Mouse (Mus musculus): ENCODE results near the gene Ppp1r16b. TPM values are rescaled to one million over a fixed set of nuclear protein-coding genes. Genes with fewer than 3 reads are reported as not detected.

The Ppp1r16b gene
- polyA plus RNA-seq, 2 experiments, result 1.4 to 4.1 TPM

DNA sequence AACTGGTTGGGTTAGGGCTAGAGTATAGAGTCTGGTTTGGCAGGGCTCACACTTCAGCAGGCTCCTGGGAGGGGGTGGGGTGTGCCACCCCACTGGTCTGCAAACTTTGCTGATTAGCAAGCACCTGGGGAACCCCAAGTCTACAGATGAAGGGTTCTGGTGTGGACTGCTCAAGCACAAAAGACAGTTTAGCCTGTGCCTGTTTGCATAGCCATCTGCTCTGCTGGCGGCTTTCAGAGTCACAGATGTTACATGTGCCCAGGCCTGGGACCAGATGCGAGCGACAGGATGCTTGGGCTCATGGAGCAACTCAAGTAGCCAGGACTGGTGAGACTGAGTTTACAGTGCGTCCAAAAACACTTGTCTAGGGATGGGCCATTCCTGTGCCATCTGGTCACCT lies 8.3 kb downstream of the Ppp1r16b start:
- peaks cover 13% of the 10 kb centered on the region for H3K27me3 ChIP-seq (ENCODE audit: control insufficient read depth, insufficient read depth, low read length)
- H3K36me3 ChIP-seq (ENCODE audit: control insufficient read depth, insufficient read depth, low read length), result no peaks in the 10 kb centered on the region
- H3K9ac ChIP-seq (ENCODE audit: low read depth, low read length, severe bottlenecking), result no peak overlapping the region
- no peak overlapping the region for H3K4me3 ChIP-seq (replicated peaks; ENCODE audit: low read length)
- H3K4me1 ChIP-seq (ENCODE audit: control insufficient read depth, insufficient read depth, low read length), result peaks cover 19% of the 10 kb centered on the region
- no peak for TF ChIP-seq POLR2A (IDR thresholded peaks at IDR 0.05; ENCODE audit: borderline replicate concordance, extremely low read depth, insufficient read depth, insufficient read length)
- H3K9me3 ChIP-seq (ENCODE audit: control insufficient read depth, low read length), result no peaks in the 10 kb centered on the region
- no peak overlapping the region for H3K27ac ChIP-seq (replicated peaks; ENCODE audit: low read depth, low read length)
- no peak overlapping the region for H3K4me2 ChIP-seq (replicated peaks; ENCODE audit: low read depth, low read length, severe bottlenecking)
- DNase-seq (ENCODE audit: low spot score), result no peak
- ATAC-seq (ENCODE audit: low FRiP score, low read depth), result no peak
- WGBS, result 34% methylated on average over 4 of the region's 4 CpGs

GRCm38 (mm10) chr2:158674131-158674530 lies 8.9 kb downstream of the Ppp1r16b start:
- H3K36me3 ChIP-seq (ENCODE audit: control insufficient read depth, insufficient read depth, low read length), result no peaks in the 10 kb centered on the region
- H3K4me1 ChIP-seq (ENCODE audit: control insufficient read depth, insufficient read depth, low read length), result peaks cover 14% of the 10 kb centered on the region
- H3K27ac ChIP-seq (replicated peaks; ENCODE audit: low read depth, low read length), result no peak overlapping the region
- H3K4me3 ChIP-seq (replicated peaks; ENCODE audit: low read length), result no peak overlapping the region
- H3K9ac ChIP-seq (ENCODE audit: low read depth, low read length, severe bottlenecking), result no peak overlapping the region
- H3K27me3 ChIP-seq (ENCODE audit: control insufficient read depth, insufficient read depth, low read length), result peaks cover 7% of the 10 kb centered on the region; the same call in 1 of the 2 replicates
- 67% methylated on average over 6 of the region's 6 CpGs for WGBS
- TF ChIP-seq POLR2A (IDR thresholded peaks at IDR 0.05; ENCODE audit: borderline replicate concordance, extremely low read depth, insufficient read depth, insufficient read length), result no peak
- H3K4me2 ChIP-seq (replicated peaks; ENCODE audit: low read depth, low read length, severe bottlenecking), result no peak overlapping the region
- no peaks in the 10 kb centered on the region for H3K9me3 ChIP-seq (ENCODE audit: control insufficient read depth, low read length)
- ATAC-seq (ENCODE audit: low FRiP score, low read depth) (no peak), DNase-seq (ENCODE audit: low spot score) (no peak)

- ATAC-seq (ENCODE audit: low FRiP score, low read depth), result no peak
- Histone ChIP-seq H3K4me3 (replicated peaks; ENCODE audit: low read length) (no peak overlapping the region), H3K36me3 (ENCODE audit: control insufficient read depth, insufficient read depth, low read length) (no peaks in the 10 kb centered on the region), H3K4me1 (ENCODE audit: control insufficient read depth, insufficient read depth, low read length) (peaks cover 14% of the 10 kb centered on the region), H3K4me2 (replicated peaks; ENCODE audit: low read depth, low read length, severe bottlenecking) (no peak overlapping the region), H3K9me3 (ENCODE audit: control insufficient read depth, low read length) (no peaks in the 10 kb centered on the region), H3K27me3 (ENCODE audit: control insufficient read depth, insufficient read depth, low read length) (0 out of 2 replicates have a peak, but pooled peaks cover under 1% of the 10 kb centered on the region), H3K9ac (ENCODE audit: low read depth, low read length, severe bottlenecking) (no peak overlapping the region), H3K27ac (replicated peaks; ENCODE audit: low read depth, low read length) (no peak overlapping the region)
- WGBS, result 80% methylated on average over 7 of the region's 7 CpGs
- TF ChIP-seq POLR2A (IDR thresholded peaks at IDR 0.05; ENCODE audit: borderline replicate concordance, extremely low read depth, insufficient read depth, insufficient read length), result no peak
- no peak for DNase-seq (ENCODE audit: low spot score)
These were observed 9.6 kb downstream of the Ppp1r16b start for GRCm38 (mm10) chr2:158674759-158675158.

DNA sequence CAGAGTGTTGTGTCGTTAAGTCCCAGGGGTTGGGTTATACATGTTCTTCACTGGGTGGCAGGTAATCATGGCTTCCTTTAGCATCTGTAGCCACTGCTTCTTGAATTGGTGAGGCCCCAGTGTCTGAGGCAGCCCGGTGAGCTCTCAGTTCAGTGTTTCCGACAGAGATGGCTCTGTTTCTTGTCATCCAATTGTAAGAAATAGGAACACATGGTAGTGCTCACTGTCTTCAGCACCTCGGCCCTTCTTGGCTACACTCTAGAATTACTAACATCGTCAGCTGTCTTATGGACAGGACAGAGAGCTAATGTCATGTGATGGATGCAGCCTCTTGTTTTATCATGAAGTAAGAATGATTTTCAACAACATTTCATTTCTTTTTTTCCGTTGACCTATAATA lies 10.0 kb downstream of the Ppp1r16b start:
- H3K4me2 ChIP-seq (replicated peaks; ENCODE audit: low read depth, low read length, severe bottlenecking), result no peak overlapping the region
- TF ChIP-seq POLR2A (IDR thresholded peaks at IDR 0.05; ENCODE audit: borderline replicate concordance, extremely low read depth, insufficient read depth, insufficient read length), result no peak
- no peak overlapping the region for H3K9ac ChIP-seq (ENCODE audit: low read depth, low read length, severe bottlenecking)
- no peaks in the 10 kb centered on the region for H3K36me3 ChIP-seq (ENCODE audit: control insufficient read depth, insufficient read depth, low read length)
- H3K27ac ChIP-seq (replicated peaks; ENCODE audit: low read depth, low read length), result no peak overlapping the region
- ATAC-seq (ENCODE audit: low FRiP score, low read depth) (no peak), DNase-seq (ENCODE audit: low spot score) (no peak)
- H3K9me3 ChIP-seq (ENCODE audit: control insufficient read depth, low read length), result no peaks in the 10 kb centered on the region
- H3K27me3 ChIP-seq (ENCODE audit: control insufficient read depth, insufficient read depth, low read length), result no peaks in the 10 kb centered on the region
- H3K4me1 ChIP-seq (ENCODE audit: control insufficient read depth, insufficient read depth, low read length), result peaks cover 14% of the 10 kb centered on the region
- H3K4me3 ChIP-seq (replicated peaks; ENCODE audit: low read length), result no peak overlapping the region
- WGBS, result 64% methylated on average over 6 of the region's 6 CpGs

DNA sequence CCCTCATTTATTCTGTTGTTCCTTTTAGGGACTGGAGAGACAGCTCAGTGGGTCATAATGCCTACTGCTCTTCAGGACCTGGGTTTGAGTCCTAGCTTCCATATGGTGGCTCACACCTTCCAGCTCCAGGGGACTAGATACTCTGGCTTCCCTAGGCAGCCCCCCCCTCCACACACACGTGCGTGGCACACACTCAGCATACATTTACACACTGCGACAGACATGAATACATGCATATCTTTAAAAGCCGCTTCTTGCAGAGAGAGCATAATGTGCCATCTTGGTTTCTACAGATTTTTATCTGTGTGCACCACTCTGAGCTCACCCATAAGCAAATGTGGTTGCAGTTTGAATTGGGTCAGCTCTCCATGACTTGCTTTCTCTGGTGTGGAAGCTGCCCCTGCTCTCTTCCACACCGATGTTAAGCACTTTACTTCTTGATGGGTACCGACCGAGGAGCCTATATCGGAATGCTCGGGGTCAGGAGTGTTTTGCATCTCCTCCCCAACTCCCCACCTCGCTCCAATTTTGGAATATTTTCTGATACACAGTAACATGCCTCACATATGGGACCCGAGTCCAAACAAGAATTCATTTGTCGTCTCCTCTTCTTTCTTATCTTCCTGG lies 10.8 kb downstream of the Ppp1r16b start:
- Histone ChIP-seq H3K4me1 (ENCODE audit: control insufficient read depth, insufficient read depth, low read length) (peaks cover 14% of the 10 kb centered on the region), H3K9ac (ENCODE audit: low read depth, low read length, severe bottlenecking) (no peak overlapping the region), H3K27me3 (ENCODE audit: control insufficient read depth, insufficient read depth, low read length) (no peaks in the 10 kb centered on the region), H3K4me2 (replicated peaks; ENCODE audit: low read depth, low read length, severe bottlenecking) (no peak overlapping the region), H3K27ac (replicated peaks; ENCODE audit: low read depth, low read length) (no peak overlapping the region), H3K9me3 (ENCODE audit: control insufficient read depth, low read length) (no peaks in the 10 kb centered on the region), H3K4me3 (replicated peaks; ENCODE audit: low read length) (no peak overlapping the region), H3K36me3 (ENCODE audit: control insufficient read depth, insufficient read depth, low read length) (no peaks in the 10 kb centered on the region)
- no peak for DNase-seq (ENCODE audit: low spot score)
- no peak for TF ChIP-seq POLR2A (IDR thresholded peaks at IDR 0.05; ENCODE audit: borderline replicate concordance, extremely low read depth, insufficient read depth, insufficient read length)
- no peak for ATAC-seq (ENCODE audit: low FRiP score, low read depth)
- WGBS, result 88% methylated on average over 12 of the region's 12 CpGs

Measured in limb, embryonic 14.5 days (tissue).